Mouse (Mus musculus) lung, postnatal 0 days (tissue): ENCODE data around the gene Mageh1.

Experiments used
- CTCF ChIP-seq: IDR thresholded peaks from 2 replicates; pipeline ENCODE4 v1.5.1; 2016; ENCODE audit warnings: antibody characterized with exemption, mild to moderate bottlenecking
- EP300 ChIP-seq: IDR thresholded peaks from 2 replicates; pipeline ENCODE4 v1.6.1; 2016; ENCODE audit warnings: antibody characterized with exemption, mild to moderate bottlenecking, control low read depth

- TF ChIP-seq CTCF (peak; percentile 51), EP300 (no peak)
Measured at GRCm38 (mm10) chrX:153006387-153006841, 31.0 kb downstream of the Mageh1 start, which contains the start of gene Usp51.
